Mouse (Mus musculus) frontal cortex, postnatal 14 days (tissue): ENCODE measurements at regions not wholly inside any gene's neighbourhood (a gene's known extent, or its start where the extent isn't known, plus 50 kb on each side); places are given as distances from the start of the nearest gene placed in this dataset.

ENCODE experiments used
- DNase-seq, 2 experiments: peaks; one replicate each; pipeline ENCODE4 v3.0.0; 2022; ENCODE audit warnings: low spot score in 2 of 2

- DNase-seq = no peak
Observed at GRCm38 (mm10) chr4:131097421-131097820, 153.2 kb downstream of the Matn1 start.

DNA sequence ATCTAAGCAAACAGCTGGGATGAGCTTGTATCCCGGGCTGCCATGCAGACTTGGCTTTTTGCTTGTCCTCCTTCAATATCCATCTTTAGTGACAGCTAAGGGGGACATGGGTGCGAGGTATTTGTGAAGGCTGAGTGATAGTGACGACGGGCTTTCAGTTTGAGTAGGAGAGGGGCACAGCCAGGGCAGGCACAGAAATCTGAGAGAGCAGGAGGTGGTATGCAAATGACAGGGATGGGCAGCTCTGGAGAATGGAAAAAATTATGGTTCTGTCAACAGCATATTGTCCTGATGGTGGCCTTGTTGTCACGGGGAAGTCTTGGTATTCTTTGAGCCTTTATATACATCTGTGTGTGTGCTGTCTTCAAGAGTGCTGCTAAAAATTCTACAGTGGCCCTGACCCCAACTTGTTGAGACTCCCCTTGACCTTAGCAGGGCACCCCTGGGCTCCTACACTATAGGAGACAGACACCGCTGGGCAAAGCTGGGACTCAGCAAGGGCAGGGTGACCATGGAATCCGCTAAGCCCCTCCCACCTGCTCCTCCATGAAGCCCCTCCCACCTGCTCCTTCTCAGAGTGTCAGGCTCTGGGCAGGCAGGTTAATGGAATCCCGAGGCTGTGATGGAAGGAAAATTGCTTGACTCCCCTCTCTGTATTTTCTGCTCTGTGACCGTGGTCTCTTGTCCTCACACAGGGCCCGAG, 156.1 kb downstream of the Matn1 start:
- DNase-seq = no peak

GRCm38 (mm10) chr4:131100796-131101156, 156.6 kb downstream of the Matn1 start:
- DNase-seq = no peak

DNA sequence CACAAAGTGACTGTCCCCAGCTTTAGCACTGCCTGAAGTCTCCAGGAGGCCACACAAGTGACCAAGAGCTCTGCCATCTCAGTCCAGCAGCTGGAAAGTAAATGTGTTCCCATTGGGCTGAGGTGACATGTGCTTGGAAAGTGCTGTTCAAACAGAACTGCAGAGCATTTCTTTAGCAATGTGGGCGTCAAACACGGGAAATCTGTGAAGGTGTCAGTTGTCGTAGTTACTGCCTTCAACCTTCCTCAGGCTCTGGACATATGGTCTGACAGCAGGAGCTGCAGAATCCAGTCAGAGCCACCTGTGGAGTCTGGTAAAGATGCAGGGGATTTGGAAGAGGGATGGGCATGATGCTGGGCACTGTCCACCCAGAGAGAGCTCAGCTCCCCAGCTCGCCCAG, 158.0 kb downstream of the Matn1 start:
- DNase-seq = peak in 1 of 2 experiments; percentile 18

DNA sequence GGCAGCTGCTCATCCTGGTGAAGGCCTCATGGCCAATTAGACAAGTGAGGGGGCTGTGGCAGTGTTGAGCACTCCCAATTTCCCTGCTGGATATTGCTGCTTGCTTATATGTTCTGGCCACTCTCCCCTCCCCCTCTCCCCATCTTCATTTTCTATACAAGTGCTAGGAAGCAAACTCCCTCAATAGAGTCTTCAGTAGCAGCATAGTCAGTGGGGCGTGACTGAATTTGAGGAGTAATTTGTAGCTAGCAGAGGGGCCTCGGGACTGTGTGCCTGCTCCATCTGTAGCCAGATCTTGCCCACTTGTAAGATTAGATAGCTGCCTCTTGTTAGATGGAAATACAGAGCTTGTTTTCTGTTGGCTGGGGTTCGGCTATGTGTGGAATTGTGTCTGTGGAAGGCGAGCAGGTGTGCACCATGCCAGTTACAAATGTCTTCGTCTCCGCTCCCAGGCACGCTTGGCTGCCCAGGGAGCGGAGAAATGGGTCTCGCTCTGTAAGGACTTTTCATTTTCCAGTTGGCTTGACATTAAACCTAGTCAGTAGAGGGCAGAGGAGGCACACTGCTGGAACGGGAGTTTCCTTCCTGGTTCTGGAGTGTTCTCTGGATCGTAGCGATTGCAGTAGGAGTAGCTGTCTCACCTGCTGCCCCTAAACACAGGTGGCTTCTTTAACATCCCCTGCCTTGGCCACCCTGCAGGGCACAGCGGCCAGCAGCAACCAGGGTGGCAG, 163.1 kb downstream of the Matn1 start:
- DNase-seq = no peak

GRCm38 (mm10) chr4:131112536-131112935, 168.4 kb downstream of the Matn1 start:
- DNase-seq = no peak

- no peak for DNase-seq
Observed at GRCm38 (mm10) chr4:131113727-131114303, 169.6 kb downstream of the Matn1 start.

DNA sequence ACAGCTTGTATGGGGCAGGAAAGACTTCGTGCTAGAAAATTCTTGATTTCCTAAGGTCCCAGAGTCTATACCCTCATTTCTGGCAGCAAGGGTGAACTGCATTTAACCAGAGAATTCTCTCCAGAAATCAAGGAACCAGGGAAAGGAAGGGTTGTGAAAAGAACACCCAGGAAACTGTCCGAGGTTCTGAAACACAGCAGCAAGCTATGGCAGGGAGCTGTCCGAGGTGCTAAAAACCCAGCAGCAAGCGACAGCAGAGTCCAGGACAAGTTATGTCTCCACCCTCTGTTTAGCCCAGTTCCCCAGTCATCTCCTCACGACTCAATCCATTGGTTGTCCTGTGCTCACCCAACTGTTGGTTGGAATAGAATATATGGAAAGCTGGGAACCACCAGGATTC, 171.1 kb downstream of the Matn1 start:
- DNase-seq = no peak

GRCm38 (mm10) chr4:131118586-131118985, 174.4 kb downstream of the Matn1 start:
- no peak for DNase-seq

GRCm38 (mm10) chr4:131119621-131120020, 175.4 kb downstream of the Matn1 start:
- DNase-seq = no peak

- no peak for DNase-seq
Observed at GRCm38 (mm10) chr4:131120680-131121079, 176.5 kb downstream of the Matn1 start.

GRCm38 (mm10) chr4:131125975-131126374, 181.8 kb downstream of the Matn1 start:
- no peak for DNase-seq

DNA sequence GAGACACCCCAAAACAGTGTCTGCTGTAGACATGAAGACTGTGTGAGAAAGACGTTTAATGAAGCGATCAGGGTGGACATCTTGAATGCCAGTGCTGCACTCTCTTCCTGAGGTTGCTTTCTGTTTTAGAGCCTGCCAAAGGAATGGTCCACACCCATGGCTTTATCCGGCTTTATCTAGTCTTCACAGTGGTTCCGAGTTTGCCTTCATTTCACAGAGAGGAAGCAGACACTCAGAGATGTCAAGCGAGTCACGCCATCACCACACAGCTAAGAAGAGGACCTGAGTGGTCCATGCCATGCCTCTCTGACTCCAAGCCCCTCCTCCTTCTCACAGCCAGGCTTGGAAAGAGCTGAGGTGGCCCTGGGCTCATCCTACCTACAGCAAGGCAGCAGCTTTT, 182.7 kb downstream of the Matn1 start:
- DNase-seq = no peak

GRCm38 (mm10) chr4:131128646-131129045, 184.5 kb downstream of the Matn1 start:
- DNase-seq = no peak

DNA sequence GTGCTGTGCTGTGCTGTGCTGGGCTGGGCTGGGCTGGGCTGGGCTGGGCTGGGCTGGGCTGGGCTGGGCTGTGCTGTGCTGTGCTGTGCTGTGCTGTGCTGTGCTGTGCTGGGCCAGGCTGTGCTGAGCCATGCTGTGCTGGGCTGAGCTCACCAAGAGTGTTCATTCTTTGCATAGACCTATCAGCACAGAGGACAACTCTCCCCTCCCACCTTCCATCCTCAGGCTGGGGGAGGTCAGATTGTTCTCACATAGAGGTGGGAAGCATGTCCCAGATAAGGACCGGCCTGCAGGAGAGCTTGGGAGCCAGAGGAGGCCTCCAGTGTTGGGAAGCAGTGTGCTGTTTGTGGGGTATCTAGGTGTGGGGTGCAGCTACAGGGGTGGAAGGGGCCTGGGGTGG, 188.0 kb downstream of the Matn1 start:
- no peak for DNase-seq

DNA sequence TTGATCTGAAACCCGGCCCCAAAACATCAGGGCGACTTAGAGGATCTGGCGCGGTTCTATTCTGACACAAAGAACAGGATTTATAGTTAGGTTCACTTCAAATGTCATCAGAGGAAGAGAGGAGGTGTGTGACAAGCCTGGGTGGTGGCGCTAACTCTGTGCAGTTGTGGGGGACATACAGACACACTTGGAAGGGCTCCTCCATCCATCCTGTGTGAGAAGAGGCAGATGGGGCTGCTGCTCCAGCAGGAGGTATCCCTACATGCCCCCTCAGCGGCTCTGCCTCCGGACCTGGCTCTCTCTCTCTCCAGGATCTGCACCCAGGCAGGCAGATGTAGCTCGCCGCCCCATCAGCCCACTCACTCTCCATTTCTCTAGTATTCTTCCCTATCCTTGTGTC, 188.6 kb downstream of the Matn1 start:
- DNase-seq = no peak

- DNase-seq = no peak
Observed at GRCm38 (mm10) chr4:131135841-131136240, 191.7 kb downstream of the Matn1 start.

- DNase-seq = no peak
Observed at GRCm38 (mm10) chr4:131138891-131139290, 194.7 kb downstream of the Matn1 start.

- DNase-seq = no peak
Observed at GRCm38 (mm10) chr4:131141890-131142465, 197.8 kb downstream of the Matn1 start.

GRCm38 (mm10) chr4:131145507-131145906, 201.3 kb downstream of the Matn1 start:
- no peak for DNase-seq

GRCm38 (mm10) chr4:131148042-131148747, 204.0 kb downstream of the Matn1 start:
- DNase-seq = no peak

DNA sequence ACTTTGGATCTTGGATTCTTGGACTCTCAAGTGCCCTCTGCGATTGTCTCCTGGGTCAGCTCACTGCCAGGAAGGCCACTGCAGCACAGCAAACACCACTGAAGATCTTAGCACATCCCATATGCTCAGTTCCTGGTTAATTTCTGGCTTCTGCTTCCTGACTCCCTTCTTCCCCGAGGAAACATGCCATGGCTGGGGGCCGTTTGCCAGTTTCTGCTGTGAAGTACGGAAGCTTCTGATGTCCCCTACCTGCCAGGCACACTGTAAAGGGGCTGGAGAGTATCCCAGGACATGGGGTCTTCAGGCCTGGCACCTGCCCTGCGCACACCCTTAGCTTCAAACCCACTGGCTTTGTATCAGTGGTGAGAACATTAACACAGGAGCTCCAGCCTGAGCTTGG, 205.3 kb downstream of the Matn1 start:
- no peak for DNase-seq
